Mouse (Mus musculus) thymus, adult 2 months (tissue): ENCODE measurements around the gene BC025920.

Experiments
- CTCF ChIP-seq: fragments of 200-500 bp; IDR thresholded peaks from 2 replicates; pipeline ENCODE4 v1.5.1; 2012; ENCODE audit warnings: mild to moderate bottlenecking, control low read depth, low read length, moderate library complexity, borderline replicate concordance; ENCODE audit not compliant: control insufficient read depth, poor library complexity, insufficient read depth; ENCODE audit errors: extremely low read depth
- POLR2A ChIP-seq: fragments of 200-500 bp; IDR thresholded peaks from 2 replicates; pipeline ENCODE4 v1.6.1; 2012; ENCODE audit warnings: mild to moderate bottlenecking, low read length, control low read depth, moderate library complexity; ENCODE audit not compliant: control insufficient read depth, poor library complexity, insufficient read depth; ENCODE audit errors: extremely low read depth

- TF ChIP-seq CTCF, result 0 out of 2 replicates have a peak, but pooled peaks have one; percentile 42
- TF ChIP-seq POLR2A, result no peak
Measured at GRCm38 (mm10) chr10:81600738-81601203, 5.3 kb upstream of the BC025920 start, which contains the start of gene Tle6.
